Mouse (Mus musculus) gonadal fat pad, adult 2 months (tissue): Measurements from ENCODE around the gene Dnajc5g. TPM values are rescaled to one million over a fixed set of nuclear protein-coding genes. Genes with fewer than 3 reads are reported as not detected.
A peak's percentile ranks its signal among the peaks of the same experiment; 100 is the strongest.

Experiments used
- DNase-seq: peaks from one replicate; pipeline ENCODE4 v3.0.0-alpha.2; 2012; ENCODE audit warnings: low read depth
- polyA plus RNA-seq: library from polyadenylated mRNA; depleted of rRNA; stranded (reverse); fragments of >200 nt; gene quantifications from 2 replicates; pipeline ENCODE4 v1.2.3, GENCODE M21; 2012; rRNA removed

Dnajc5g gene
- polyA plus RNA-seq, 1 experiment, result 0.46 TPM

DNA sequence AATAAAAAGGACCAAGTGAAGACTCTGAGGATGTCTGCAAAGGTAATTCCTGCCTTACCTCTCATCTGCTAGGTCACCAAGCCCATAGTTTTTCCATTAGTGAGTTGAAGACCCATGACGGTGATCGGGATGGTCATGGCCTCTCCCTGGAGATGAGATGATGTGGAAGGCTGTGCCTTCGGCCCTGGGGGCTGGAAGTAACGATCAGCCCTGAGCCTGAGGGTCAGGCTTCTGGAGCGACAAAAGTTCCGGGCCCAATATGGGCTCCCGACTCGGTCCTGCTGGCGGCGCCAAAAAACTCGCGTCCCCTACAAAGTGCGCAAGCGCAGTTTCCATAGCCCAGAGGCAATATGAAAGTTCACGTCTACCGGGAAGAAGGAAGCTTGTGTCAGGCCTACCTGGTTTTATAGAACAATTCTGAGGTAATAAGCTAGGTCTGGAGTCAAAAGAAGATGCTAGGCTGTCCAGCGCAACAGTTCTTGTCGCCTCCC lies 2.0 kb downstream of the Dnajc5g start, which contains the start of gene Slc30a3:
Slc30a3 (minus strand) TSS at position 238 of the 491 bp plus-strand sequence.
- DNase-seq, result no peak

DNA sequence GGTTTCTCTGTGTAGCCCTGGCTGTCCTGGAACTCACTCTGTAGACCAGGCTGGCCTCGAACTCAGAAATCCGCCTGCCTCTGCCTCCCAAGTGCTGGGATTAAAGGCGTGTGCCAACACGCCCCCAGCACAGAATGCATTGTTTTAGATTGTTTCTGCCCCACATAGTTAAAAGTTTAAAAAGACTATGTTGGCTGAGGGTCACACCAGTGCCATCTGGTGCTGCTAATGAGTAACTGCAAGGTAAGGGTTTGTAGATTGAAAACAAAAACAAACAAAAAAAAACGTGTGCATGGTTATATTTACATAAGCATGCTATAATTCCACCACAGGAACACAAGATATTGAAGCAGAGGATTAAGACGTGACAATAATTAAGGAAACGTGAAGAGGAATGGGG lies 4.7 kb downstream of the Dnajc5g start:
- no peak for DNase-seq

DNA sequence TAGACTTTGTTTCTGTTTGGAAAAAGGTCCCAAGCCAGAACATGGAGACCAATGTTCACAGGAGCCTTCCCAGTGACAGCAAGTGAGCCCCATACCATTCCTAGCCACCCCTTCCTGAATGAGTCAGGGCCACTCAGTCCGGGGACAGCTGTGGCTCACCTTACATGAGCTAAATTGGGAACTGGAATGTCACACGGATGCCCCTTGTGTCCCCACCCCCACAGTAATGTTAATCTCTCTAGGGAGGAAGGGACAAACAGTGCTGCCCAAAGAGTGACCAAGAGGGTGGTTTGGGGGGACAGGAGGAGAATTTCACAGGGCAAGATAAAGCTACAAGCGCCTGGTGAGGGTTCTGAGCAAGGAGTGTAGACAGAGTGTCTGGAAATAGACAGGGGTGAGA lies 10.3 kb downstream of the Dnajc5g start, which contains the start of gene Trim54:
Trim54 (plus strand) TSS at position 359 of the 400 bp plus-strand sequence.
- no peak for DNase-seq

DNA sequence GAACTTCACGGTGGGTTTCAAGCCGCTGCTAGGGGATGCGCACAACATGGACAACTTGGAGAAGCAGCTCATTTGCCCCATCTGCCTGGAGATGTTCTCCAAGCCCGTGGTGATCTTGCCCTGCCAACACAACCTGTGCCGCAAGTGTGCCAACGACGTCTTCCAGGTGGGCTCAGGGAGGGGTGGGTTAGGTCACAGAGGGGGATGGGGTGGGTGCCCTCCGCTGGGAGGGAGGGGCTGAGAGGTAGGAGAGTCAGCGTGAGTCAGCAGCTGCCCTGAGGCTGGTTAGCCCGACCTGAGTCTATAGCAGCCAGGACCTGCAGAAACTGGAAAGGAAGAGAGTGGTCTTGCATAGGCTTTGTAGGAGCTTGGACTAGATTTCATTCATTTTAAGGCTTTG lies 10.8 kb downstream of the Dnajc5g start:
- DNase-seq, result no peak

DNA sequence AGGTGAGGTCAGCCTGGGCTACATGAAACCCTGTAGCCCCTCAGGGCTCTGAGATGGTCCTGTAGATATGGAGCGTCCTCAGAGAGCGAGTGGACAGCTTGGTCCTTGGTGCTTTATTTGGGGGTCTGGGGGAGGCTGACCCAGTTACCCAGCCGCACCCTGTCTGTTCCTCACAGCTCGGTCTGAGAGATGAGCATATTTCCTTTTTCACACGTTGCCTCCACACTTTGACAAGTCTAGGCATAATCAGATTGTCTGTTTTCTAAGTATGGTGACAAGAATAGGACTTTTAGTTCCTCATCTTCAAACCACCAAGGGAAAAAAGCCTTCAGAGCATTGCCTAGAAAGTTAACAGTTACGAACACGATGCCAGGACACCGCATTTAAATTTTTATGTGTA lies 15.0 kb downstream of the Dnajc5g start:
- no peak for DNase-seq

DNA sequence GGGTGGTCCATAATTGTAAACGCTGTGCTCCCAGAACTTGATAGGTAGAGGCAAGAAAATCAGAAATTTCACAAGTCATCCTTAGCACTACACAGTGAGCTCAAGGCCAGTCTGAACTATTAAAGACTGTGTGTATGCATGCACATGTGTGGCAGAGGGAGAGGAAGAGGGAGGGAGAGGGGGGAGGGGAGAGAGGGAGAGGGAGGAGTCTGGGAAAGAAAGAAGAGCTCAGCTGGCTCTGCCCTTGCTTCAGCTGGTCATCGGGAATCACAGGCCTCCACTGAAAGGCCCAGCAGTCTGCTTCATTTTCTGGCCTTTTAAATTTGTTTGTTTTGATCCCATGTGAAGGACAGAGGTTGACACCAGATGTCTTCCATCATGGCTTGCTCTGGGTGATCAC lies 17.4 kb downstream of the Dnajc5g start:
- no peak for DNase-seq

DNA sequence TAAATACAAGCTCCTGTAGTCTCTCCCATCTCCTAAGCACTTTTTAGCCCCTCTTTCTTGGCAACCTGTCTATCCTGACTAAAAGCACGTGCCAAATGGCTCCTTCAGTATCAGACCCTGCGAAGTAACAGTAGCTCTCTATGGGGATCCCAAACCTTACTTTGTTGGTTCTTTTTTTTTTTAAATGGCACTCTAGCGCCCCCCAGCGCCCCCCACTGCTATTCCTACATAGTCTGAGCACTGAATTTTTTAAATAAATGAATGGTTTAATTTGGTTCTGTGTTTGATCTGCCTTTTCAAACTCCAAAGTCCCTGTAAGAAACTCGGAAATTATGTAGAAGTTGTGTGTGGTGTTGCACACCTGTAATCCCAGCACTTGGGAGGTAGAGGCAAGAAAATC lies 20.0 kb downstream of the Dnajc5g start:
- DNase-seq, result no peak

DNA sequence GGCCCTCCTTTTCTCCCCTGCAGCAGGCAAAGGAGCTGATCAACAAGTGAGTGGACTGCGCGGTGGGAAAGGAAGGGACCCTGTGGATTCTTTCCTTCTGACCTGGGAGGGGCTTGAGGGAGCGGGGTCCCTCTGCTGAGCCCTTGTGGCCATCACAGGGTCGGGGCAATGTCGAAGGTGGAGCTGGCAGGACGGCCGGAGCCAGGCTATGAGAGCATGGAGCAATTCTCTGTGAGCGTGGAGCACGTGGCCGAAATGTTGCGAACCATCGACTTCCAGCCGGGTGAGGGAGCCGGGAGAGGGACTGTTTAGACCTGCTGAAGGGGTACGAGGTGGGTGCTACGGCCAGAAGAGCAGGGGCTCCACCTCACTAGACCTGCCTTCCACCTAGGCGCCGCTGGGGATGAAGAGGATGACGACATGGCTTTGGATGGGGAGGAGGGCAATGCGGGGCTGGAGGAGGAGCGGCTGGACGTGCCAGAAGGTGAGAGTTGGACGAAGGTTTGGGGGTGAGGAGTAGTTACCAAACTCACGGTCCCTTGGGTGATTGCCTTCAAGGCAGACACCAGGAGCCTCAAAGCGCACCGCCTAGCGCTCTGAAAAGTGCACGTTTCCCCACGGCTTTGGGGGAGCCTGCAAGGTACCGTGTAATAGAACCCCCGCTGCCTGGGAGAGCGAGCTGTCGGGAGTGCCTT lies 30.8 kb downstream of the Dnajc5g start:
- DNase-seq, result no peak

DNA sequence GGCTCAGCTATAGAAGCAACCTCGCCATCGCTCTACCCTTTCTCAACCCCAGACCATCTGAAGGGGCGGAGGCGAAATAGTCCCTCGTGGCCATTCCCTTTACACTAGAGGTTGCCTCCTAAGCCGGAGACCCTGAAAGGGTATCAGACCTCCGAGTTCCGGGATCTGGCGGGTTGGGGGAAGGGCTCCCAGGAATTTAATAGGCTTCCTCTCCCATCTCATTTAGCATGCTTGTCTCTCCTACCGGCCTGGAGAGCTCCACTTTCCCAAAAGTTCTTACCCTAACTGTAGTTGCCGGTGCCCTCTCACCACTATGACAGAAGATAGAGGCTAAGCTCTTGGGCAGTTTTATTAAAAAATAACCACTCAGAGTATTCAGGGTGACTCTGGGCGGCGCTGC lies 31.6 kb downstream of the Dnajc5g start:
- no peak for DNase-seq

DNA sequence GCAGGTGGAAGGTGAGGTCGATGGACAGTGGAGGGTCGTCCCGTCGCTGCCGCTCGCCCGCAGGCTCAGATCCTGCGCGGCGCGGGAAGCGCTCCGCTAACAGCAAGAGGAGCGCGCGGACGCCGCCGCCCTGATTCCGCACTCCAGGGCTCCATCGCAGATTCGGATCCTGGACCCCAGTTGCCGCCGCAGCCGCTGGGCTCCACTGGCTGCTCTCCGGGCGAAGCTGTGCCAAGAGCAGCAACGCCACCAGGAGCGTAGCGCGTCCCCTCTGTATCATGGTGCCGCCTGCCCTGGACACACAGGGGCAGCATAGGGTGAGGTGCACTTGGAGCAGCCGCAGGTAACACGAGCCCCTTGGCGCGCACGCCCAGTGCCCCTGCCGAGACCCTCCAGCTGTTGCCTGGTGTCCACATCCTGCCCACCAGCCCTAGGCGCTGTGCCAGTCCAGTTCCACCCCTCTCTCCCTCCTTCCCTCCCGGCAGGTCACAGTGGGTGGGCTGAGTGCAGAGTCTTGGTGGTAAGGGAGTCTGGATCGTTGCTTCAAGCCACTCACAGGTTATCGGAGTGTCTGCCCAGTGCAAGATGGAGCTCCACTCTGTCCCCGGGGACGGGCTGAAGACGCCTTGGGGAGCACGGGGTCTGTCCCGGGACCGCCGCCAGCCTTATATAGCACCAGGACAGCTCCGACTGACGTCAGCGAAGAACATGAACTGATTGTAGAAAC lies 32.3 kb downstream of the Dnajc5g start, which contains the start of gene Ucn:
Ucn (minus strand) TSS at position 589 of the 727 bp plus-strand sequence.
- DNase-seq, result no peak

DNA sequence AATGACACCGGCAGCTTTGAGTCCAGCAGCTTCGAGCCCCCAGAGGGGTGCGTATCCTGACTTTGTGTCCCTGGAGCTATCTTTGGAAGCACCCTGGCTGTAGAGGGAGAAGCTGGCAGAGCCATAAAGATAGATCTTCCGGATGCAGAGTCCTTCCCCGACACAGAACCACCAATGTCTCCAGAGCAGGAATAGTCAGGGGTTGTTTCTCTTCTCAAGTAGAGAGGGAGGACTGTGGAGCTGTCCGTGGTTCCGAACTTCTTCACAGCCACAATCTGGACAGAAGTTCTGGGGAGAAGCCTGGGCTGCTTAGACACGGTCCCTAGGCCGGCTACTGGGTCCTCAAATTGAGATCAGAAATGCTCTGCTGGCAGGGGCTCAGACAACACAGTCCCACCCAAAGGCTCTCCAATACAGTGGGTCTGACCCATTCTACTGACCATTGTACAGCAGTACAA lies 32.9 kb downstream of the Dnajc5g start:
- no peak for DNase-seq

DNA sequence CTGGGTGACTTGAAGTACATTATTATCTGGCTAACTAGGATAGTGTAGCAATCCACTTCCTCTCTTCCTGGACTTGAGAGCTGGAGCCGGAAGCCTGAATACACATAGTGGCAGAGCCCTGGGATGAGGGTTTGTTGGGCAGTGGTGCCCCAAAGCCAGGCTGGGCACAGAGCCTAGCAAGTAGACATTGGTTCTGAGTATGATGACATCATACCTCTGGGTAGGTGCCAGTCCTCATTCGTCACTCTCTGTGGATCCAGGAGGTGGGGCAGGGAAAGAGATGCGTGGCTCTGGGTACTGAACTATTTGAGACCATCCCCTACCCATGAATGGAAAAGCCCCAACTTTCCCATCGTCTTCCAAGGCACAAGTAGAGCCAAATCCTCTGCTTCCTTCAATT lies 43.7 kb downstream of the Dnajc5g start:
- DNase-seq, result no peak

DNA sequence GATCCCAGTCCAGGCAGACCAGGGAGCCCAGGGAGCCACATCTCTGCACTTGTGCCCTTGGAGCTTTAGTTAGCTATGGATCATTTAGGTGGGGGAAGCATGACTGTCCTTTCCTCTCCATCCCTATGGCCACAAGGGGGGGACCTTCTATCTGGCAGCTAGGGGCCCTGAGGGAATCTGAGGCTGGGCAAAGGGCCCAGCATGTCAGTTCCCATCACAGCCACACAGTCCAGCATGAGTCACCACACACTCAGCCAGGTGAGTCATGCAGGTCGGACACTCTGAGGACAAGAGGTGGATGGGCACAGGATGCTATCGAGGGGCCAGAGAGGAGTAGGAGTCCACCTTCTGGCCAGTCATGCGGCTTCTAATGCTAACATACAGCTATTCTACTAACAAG lies 45.7 kb downstream of the Dnajc5g start:
- no peak for DNase-seq

DNA sequence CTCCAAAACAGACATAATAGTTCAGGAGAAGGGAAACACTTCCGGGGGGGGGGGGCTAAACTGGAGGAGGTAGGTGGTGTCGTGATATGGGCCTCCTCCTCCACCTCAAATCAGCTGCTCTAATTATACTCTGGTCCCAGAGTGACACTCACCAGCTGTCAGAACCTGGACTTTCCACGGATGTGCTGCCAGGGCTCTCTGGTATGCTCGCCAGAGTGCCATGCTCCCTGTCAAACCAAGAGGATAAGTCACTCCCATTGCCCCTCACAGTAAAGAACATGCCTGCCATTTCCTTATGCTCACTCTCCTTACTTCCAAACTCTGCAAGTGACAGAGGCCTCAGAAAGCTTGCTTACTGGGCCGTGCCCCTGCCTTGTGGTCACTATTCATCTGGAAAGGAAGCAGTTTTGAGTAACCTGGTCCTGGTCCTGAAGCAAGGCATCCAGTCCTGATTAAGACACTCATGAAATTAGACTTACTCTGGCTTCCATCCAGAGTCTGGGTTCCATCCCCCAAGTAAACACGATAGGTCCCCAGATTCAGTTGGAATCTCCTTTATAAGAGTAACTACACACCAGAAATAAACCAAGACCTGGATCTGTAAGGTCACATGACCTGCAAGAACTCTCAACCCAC lies 47.5 kb downstream of the Dnajc5g start:
- DNase-seq, result no peak

DNA sequence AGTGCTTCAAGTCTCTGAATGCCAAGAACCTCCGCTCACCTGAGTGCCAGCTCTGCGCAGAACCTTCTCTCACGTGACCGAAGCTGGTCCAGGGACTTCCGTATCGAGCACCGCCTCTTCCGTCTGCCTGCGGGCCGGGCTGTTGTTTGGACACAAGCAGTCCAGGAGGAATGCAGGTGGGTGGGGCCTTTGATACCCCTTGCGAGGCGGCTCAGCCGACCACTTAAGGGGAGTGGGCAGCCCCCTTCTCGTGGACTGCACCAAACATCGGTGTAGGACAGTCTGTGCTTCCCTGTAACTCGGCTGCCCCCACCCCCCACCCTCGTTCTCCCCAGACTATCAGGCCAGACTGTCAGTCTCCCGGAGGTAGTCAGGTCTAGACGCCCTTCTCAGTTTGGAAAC lies 48.1 kb downstream of the Dnajc5g start, which contains the start of gene Mpv17:
Mpv17 (minus strand) TSS at position 100 of the 402 bp plus-strand sequence.
- peak; percentile 75 for DNase-seq

Other genes with a start within 250 kb of the Dnajc5g start
- 82.4 and 97.4 TPM in 2 replicates for gene Tmem214, start 238.3 kb upstream of the Dnajc5g start, polyA plus RNA-seq
- gene Agbl5, start 217.6 kb upstream of the Dnajc5g start, polyA plus RNA-seq, result 20.0 and 22.9 TPM in 2 replicates
- 478 and 493 TPM in 2 replicates for gene Ost4, start 198.5 kb upstream of the Dnajc5g start, polyA plus RNA-seq
- gene Emilin1, start 192.9 kb upstream of the Dnajc5g start, polyA plus RNA-seq, result 39.9 and 45.3 TPM in 2 replicates
- gene Khk, start 184.9 kb upstream of the Dnajc5g start, polyA plus RNA-seq, result 63.6 and 77.3 TPM in 2 replicates
- 3.1 and 3.5 TPM in 2 replicates for gene Cgref1, start 160.7 kb upstream of the Dnajc5g start, polyA plus RNA-seq
- 335 and 336 TPM in 2 replicates for gene Preb, start 145.9 kb upstream of the Dnajc5g start, polyA plus RNA-seq
- gene Tcf23, start 137.6 kb upstream of the Dnajc5g start, polyA plus RNA-seq, result 3.1 and 3.8 TPM in 2 replicates
- 229 and 242 TPM in 2 replicates for gene Atraid, start 58.0 kb upstream of the Dnajc5g start, polyA plus RNA-seq
- gene Slc5a6, start 57.4 kb upstream of the Dnajc5g start, polyA plus RNA-seq, result 32.8 and 34.2 TPM in 2 replicates
- 216 and 228 TPM in 2 replicates for gene Cad, start 51.5 kb upstream of the Dnajc5g start, polyA plus RNA-seq
- 5.7 and 11.3 TPM in 2 replicates for gene Slc30a3, start 2.0 kb downstream of the Dnajc5g start, polyA plus RNA-seq
- 0.42 TPM in 1 of 2 replicates, not detected in the other for gene Trim54, start 10.4 kb downstream of the Dnajc5g start, polyA plus RNA-seq
- gene Ucn, start 32.5 kb downstream of the Dnajc5g start, polyA plus RNA-seq, result not detected in 2 replicates
- gene Mpv17, start 48.0 kb downstream of the Dnajc5g start, polyA plus RNA-seq, result 94.2 and 136 TPM in 2 replicates
- 2.6 and 3.6 TPM in 2 replicates for gene Gm29609, start 73.6 kb downstream of the Dnajc5g start, polyA plus RNA-seq
- 45.4 TPM in 2 replicates for gene Gtf3c2, start 73.9 kb downstream of the Dnajc5g start, polyA plus RNA-seq
- gene Snx17, start 86.9 kb downstream of the Dnajc5g start, polyA plus RNA-seq, result 109 and 126 TPM in 2 replicates
- 51.2 and 64.9 TPM in 2 replicates for gene Eif2b4, start 87.1 kb downstream of the Dnajc5g start, polyA plus RNA-seq
- gene Zfp513, start 96.0 kb downstream of the Dnajc5g start, polyA plus RNA-seq, result 30.4 and 39.7 TPM in 2 replicates
- 46.5 and 80.1 TPM in 2 replicates for gene Ppm1g, start 114.4 kb downstream of the Dnajc5g start, polyA plus RNA-seq
- 120 and 142 TPM in 2 replicates for gene Nrbp1, start 134.6 kb downstream of the Dnajc5g start, polyA plus RNA-seq
- gene Gm9970, start 134.9 kb downstream of the Dnajc5g start, polyA plus RNA-seq, result 1.3 and 3.6 TPM in 2 replicates
- gene Krtcap3, start 145.4 kb downstream of the Dnajc5g start, polyA plus RNA-seq, result 36.9 and 38.7 TPM in 2 replicates
- gene Ift172, start 184.8 kb downstream of the Dnajc5g start, polyA plus RNA-seq, result 37.7 and 38.4 TPM in 2 replicates
- gene Fndc4, start 189.8 kb downstream of the Dnajc5g start, polyA plus RNA-seq, result 6.1 and 8.0 TPM in 2 replicates
- gene Gckr, start 191.2 kb downstream of the Dnajc5g start, polyA plus RNA-seq, result 0.23 and 0.53 TPM in 2 replicates